Mouse (Mus musculus) olfactory bulb, adult 2 months (tissue): ENCODE measurements at regions not wholly inside any gene's neighbourhood (a gene's known extent, or its start where the extent isn't known, plus 50 kb on each side); places are given as distances from the start of the nearest gene placed in this dataset.

Source experiments
- CTCF ChIP-seq: fragments of 200-500 bp; IDR thresholded peaks from 2 replicates; pipeline ENCODE4 v1.5.1; 2012; ENCODE audit warnings: low read depth, mild to moderate bottlenecking, low read length, moderate library complexity; ENCODE audit not compliant: insufficient read depth
- POLR2A ChIP-seq: fragments of 200-500 bp; IDR thresholded peaks from 2 replicates; pipeline ENCODE4 v1.6.1; 2012; ENCODE audit warnings: mild to moderate bottlenecking, low read depth, low read length, moderate library complexity; ENCODE audit not compliant: insufficient read depth

DNA sequence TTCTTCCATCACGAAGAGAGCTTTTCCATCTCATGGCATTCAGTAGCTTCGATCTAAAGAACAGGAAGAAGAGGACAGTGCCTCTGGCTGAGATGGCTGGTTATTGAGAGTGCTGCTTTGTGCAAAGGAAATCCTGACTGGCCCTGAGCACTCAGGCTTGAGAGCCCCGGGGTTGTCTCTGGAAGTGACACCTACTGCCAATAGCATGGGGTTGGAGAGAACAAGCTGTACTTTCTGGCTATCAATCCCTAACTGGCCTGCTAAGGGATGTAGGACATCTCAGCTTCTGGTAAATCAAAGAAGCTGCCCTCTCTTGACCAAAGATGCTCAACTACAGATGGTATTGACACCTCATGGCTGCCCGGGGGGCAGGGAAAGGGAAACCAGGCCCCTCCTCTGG lies 178.2 kb upstream of the Serpine2 start:
- TF ChIP-seq CTCF (no peak), POLR2A (no peak)
